In the genomic region with DNA sequence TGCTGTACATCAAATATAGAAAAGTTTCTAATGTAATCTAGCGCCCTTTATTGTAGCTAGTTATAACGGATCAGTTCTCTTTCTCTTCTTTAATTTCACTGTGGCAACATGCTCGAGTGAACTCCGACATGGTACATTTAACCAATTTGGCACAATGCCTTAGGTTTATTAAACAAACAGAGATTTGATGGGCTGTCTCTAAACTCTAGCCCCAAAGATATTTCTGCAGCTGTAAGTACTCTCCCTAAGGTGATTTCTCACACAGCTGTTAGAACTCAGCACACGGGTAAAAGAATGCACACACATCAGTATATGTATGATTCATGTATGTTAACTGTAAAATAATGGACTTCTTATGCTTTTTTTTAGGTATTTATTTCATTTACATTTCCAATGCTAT, we compare ENCODE assay signal across 28 mouse cellular contexts.
DNase-seq lines count a peak whose midpoint lies in the region; ATAC-seq and TF ChIP-seq lines count a peak whose summit lies in the region.
"Had no signal": no experiment of that assay in that cellular context is flagged by ENCODE, and none has a peak within 500 bp of the region (broad histone marks: within the 10 kb centered on the region; RNA-seq: fewer than 3 reads in every experiment).

No protein-coding gene starts in this region.

- peak; percentile 46 for DNase-seq in embryonic facial prominence, embryonic 14.5 days (ENCODE audit: low spot score)
- no peak for DNase-seq in embryonic facial prominence, embryonic 10.5 days (ENCODE audit: low spot score)
- DNase-seq in kidney, postnatal 10 days, result no peak
- peak; percentile 35 for DNase-seq in lung, postnatal 0 days (ENCODE audit: low spot score)
- no peak for DNase-seq in lung, postnatal 10 days
- peak; percentile 55 for DNase-seq in adipocyte (ENCODE audit: low spot score)
- no peak for DNase-seq in spleen, adult 18-20 months
- DNase-seq: adrenal gland, adult 2 months; adrenal gland, postnatal 36 days; cerebellum, adult 9-11 months; forebrain, postnatal 0 days; gastrocnemius, postnatal 10 days; heart, postnatal 10 days; kidney, adult 18-20 months; kidney, postnatal 25 days; right cerebral cortex, adult 18-20 months; thymus, adult 18-20 months; thymus, postnatal 25 days had no signal

- no peak for TF ChIP-seq EP300 in lung, postnatal 0 days (IDR thresholded peaks at IDR 0.05)

- H3K4me1 ChIP-seq in embryonic facial prominence, embryonic 14.5 days (ENCODE audit: control insufficient read depth, insufficient read depth, low read length), result no peaks in the 10 kb centered on the region
- H3K4me1 ChIP-seq in embryonic facial prominence, embryonic 10.5 days, result no peaks in the 10 kb centered on the region
- no peaks in the 10 kb centered on the region for H3K4me1 ChIP-seq in kidney, embryonic 15.5 days
- H3K4me1 ChIP-seq in lung, postnatal 0 days (ENCODE audit: insufficient read depth, low read depth, low read length), result no peaks in the 10 kb centered on the region
- H3K4me1 ChIP-seq: embryonic facial prominence, embryonic 15.5 days; forebrain, embryonic 12.5 days; heart, embryonic 13.5 days; limb, embryonic 12.5 days; midbrain, embryonic 13.5 days had no signal

- no peaks in the 10 kb centered on the region for H3K9me3 ChIP-seq in embryonic facial prominence, embryonic 14.5 days (ENCODE audit: control insufficient read depth, low read length)
- no peaks in the 10 kb centered on the region for H3K9me3 ChIP-seq in embryonic facial prominence, embryonic 10.5 days
- H3K9me3 ChIP-seq in kidney, embryonic 15.5 days (replicated peaks), result no peaks in the 10 kb centered on the region
- no peaks in the 10 kb centered on the region for H3K9me3 ChIP-seq in lung, postnatal 0 days (ENCODE audit: low read length)
- H3K9me3 ChIP-seq: embryonic facial prominence, embryonic 15.5 days; forebrain, embryonic 12.5 days; heart, embryonic 13.5 days; limb, embryonic 12.5 days; midbrain, embryonic 13.5 days; neural tube, embryonic 15.5 days had no signal

- H3K36me3 ChIP-seq in embryonic facial prominence, embryonic 14.5 days (ENCODE audit: control insufficient read depth, insufficient read depth, low read length), result no peaks in the 10 kb centered on the region
- H3K36me3 ChIP-seq in embryonic facial prominence, embryonic 10.5 days (replicated peaks), result no peaks in the 10 kb centered on the region
- no peaks in the 10 kb centered on the region for H3K36me3 ChIP-seq in kidney, embryonic 15.5 days
- H3K36me3 ChIP-seq in lung, postnatal 0 days (ENCODE audit: insufficient read depth, low read length), result no peaks in the 10 kb centered on the region
- H3K36me3 ChIP-seq: embryonic facial prominence, embryonic 15.5 days; forebrain, embryonic 12.5 days; heart, embryonic 13.5 days; limb, embryonic 12.5 days; midbrain, embryonic 13.5 days; neural tube, embryonic 15.5 days had no signal

- H3K27me3 ChIP-seq in embryonic facial prominence, embryonic 14.5 days (replicated peaks; ENCODE audit: control insufficient read depth, insufficient read depth, low read length), result no peaks in the 10 kb centered on the region
- no peaks in the 10 kb centered on the region for H3K27me3 ChIP-seq in embryonic facial prominence, embryonic 10.5 days (replicated peaks; ENCODE audit: low read depth, poor library complexity, severe bottlenecking)
- H3K27me3 ChIP-seq in kidney, embryonic 15.5 days, result no peaks in the 10 kb centered on the region
- H3K27me3 ChIP-seq in lung, postnatal 0 days (replicated peaks; ENCODE audit: insufficient read depth, low read length), result no peaks in the 10 kb centered on the region
- H3K27me3 ChIP-seq: embryonic facial prominence, embryonic 15.5 days; forebrain, embryonic 12.5 days; heart, embryonic 13.5 days; limb, embryonic 12.5 days; midbrain, embryonic 13.5 days; neural tube, embryonic 15.5 days had no signal

- ATAC-seq in embryonic facial prominence, embryonic 14.5 days (ENCODE audit: low read depth), result no peak
- ATAC-seq in kidney, embryonic 15.5 days (replicated peaks; ENCODE audit: low FRiP score), result 0 out of 2 replicates have a peak, but pooled peaks have one; percentile 25
- ATAC-seq in lung, postnatal 0 days, result no peak
- ATAC-seq: forebrain, postnatal 0 days; inflammation-experienced regulatory T-cells, adult 6 months; midbrain, embryonic 13.5 days had no signal

- TF ChIP-seq CTCF in lung, postnatal 0 days (IDR thresholded peaks at IDR 0.05), result no peak

- H3K4me3 ChIP-seq in embryonic facial prominence, embryonic 14.5 days (ENCODE audit: low read depth, low read length), result no peak overlapping the region
- no peak overlapping the region for H3K4me3 ChIP-seq in embryonic facial prominence, embryonic 10.5 days
- H3K4me3 ChIP-seq in kidney, embryonic 15.5 days (replicated peaks), result no peak overlapping the region
- no peak overlapping the region for H3K4me3 ChIP-seq in lung, postnatal 0 days (ENCODE audit: low read depth, low read length)
- H3K4me3 ChIP-seq: embryonic facial prominence, embryonic 15.5 days; forebrain, embryonic 12.5 days; heart, embryonic 13.5 days; limb, embryonic 12.5 days; midbrain, embryonic 13.5 days; neural tube, embryonic 15.5 days had no signal

- H3K27ac ChIP-seq in embryonic facial prominence, embryonic 14.5 days (replicated peaks; ENCODE audit: low read depth, low read length), result no peak overlapping the region
- H3K27ac ChIP-seq in embryonic facial prominence, embryonic 10.5 days (replicated peaks), result no peak overlapping the region
- H3K27ac ChIP-seq in kidney, embryonic 15.5 days, result no peak overlapping the region
- no peak overlapping the region for H3K27ac ChIP-seq in lung, postnatal 0 days (ENCODE audit: low read length)
- H3K27ac ChIP-seq: embryonic facial prominence, embryonic 15.5 days; forebrain, embryonic 12.5 days; heart, embryonic 13.5 days; limb, embryonic 12.5 days; macrophage; midbrain, embryonic 13.5 days; neural tube, embryonic 15.5 days; stomach, postnatal 0 days had no signal

- no peak overlapping the region for H3K9ac ChIP-seq in embryonic facial prominence, embryonic 14.5 days (ENCODE audit: low read depth, low read length)
- H3K9ac ChIP-seq in kidney, embryonic 15.5 days, result no peak overlapping the region
- H3K9ac ChIP-seq in lung, postnatal 0 days (replicated peaks; ENCODE audit: low read depth), result no peak overlapping the region
- H3K9ac ChIP-seq: embryonic facial prominence, embryonic 15.5 days; forebrain, embryonic 12.5 days; forebrain, postnatal 0 days; heart, embryonic 13.5 days; limb, embryonic 12.5 days; midbrain, embryonic 13.5 days; neural tube, embryonic 15.5 days had no signal

- no peak overlapping the region for H3K4me2 ChIP-seq in embryonic facial prominence, embryonic 14.5 days (ENCODE audit: low read depth, low read length)
- H3K4me2 ChIP-seq in kidney, embryonic 15.5 days, result no peak overlapping the region
- H3K4me2 ChIP-seq in lung, postnatal 0 days (replicated peaks; ENCODE audit: low read depth, low read length), result no peak overlapping the region
- H3K4me2 ChIP-seq: embryonic facial prominence, embryonic 15.5 days; forebrain, embryonic 12.5 days; heart, embryonic 13.5 days; limb, embryonic 12.5 days; midbrain, embryonic 13.5 days; neural tube, embryonic 15.5 days had no signal

- 48% methylated on average over 5 of the region's 5 CpGs for WGBS in embryonic facial prominence, embryonic 14.5 days
- 85% methylated on average over 5 of the region's 5 CpGs for WGBS in embryonic facial prominence, embryonic 10.5 days
- 34% methylated on average over 5 of the region's 5 CpGs for WGBS in kidney, embryonic 15.5 days
- 42% methylated on average over 5 of the region's 5 CpGs for WGBS in lung, postnatal 0 days

Comparison
In these comparisons a context has a peak if more than half of its experiments do, and no peak if none do; other contexts are left out.
1. DNase-seq: peak in embryonic facial prominence, embryonic 14.5 days (single experiment), lung, postnatal 0 days (single experiment) and adipocyte (single experiment); none in embryonic facial prominence, embryonic 10.5 days (single experiment), kidney, postnatal 10 days (single experiment), lung, postnatal 10 days (single experiment) and spleen, adult 18-20 months (0 of 2).